Mouse (Mus musculus) spleen, adult 2 months (tissue): ENCODE results near the gene Gm49630.
"Not testable (repeated sequence)": the region's sequence is repeated elsewhere in the genome, so short reads cannot be mapped to it uniquely, and the experiment has no call there.

Experiments used
- CTCF ChIP-seq: fragments of 200-500 bp; IDR thresholded peaks from 2 replicates; pipeline ENCODE4 v1.5.1; 2011; ENCODE audit warnings: mild to moderate bottlenecking, inconsistent platforms; ENCODE audit not compliant: insufficient read depth, insufficient read length, insufficient replicate concordance; ENCODE audit errors: extremely low read depth
- POLR2A ChIP-seq: fragments of 200-500 bp; IDR thresholded peaks from 2 replicates; pipeline ENCODE4 v1.6.1; 2011; ENCODE audit warnings: low read depth, low read length, inconsistent platforms

DNA sequence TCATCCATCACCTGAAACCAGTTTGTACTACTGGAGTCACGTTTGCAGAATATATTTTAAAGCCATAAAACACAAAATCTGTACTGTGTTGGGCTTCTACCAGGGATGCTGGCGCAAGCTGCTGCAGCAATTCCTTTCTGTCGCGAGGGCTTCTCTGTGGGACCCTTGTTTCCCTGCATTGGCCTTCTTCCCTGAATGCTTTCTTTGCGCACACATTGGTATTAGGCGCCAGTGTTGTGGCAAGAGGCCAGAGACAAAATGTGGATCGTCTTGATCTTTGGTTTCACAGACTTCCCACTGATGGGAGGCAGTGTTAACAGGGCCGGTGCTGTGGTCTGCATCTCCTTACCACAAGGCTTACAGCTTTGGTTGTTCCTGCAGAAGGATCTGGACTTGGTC lies 17.2 kb upstream of the Gm49630 start:
- TF ChIP-seq CTCF, POLR2A: not testable (repeated sequence)
